Mouse (Mus musculus) embryonic facial prominence, embryonic 11.5 days (tissue): ENCODE data around the gene Prdm9. TPM values are rescaled to one million over a fixed set of nuclear protein-coding genes. Genes with fewer than 3 reads are reported as not detected.

Source experiments
- ATAC-seq: fragments of 200-750 bp; cut with Nextera tagmentation; replicated peaks from 2 replicates; pipeline ENCODE4 v1.8.0; 2017; ENCODE audit warnings: low read depth; ENCODE audit not compliant: insufficient number of reproducible peaks, low FRiP score, low TSS enrichment
- DNase-seq: peaks from one replicate; pipeline ENCODE4 v3.0.0-alpha.2; 2015; ENCODE audit warnings: low spot score
- H3K27ac ChIP-seq: fragments of 300-500 bp; sonication (generic); replicated peaks from 2 replicates; pipeline ENCODE4 v1.5.1; 2014; ENCODE audit warnings: mild to moderate bottlenecking, low read depth, low read length, control low read depth
- H3K27me3 ChIP-seq: fragments of 300-500 bp; sonication (generic); 2 replicates; pipeline ENCODE4 v1.6.1; 2014; ENCODE audit warnings: mild to moderate bottlenecking, low read length, moderate library complexity, mixed read lengths; ENCODE audit not compliant: control insufficient read depth, insufficient read depth
- H3K36me3 ChIP-seq: fragments of 300-500 bp; sonication (generic); replicated peaks from 2 replicates; pipeline ENCODE4 v1.6.1; 2014; ENCODE audit warnings: low read depth, mild to moderate bottlenecking, low read length, moderate library complexity, mixed read lengths; ENCODE audit not compliant: control insufficient read depth, insufficient read depth
- H3K4me1 ChIP-seq: fragments of 300-500 bp; sonication (generic); 2 replicates; pipeline ENCODE4 v1.6.1; 2014; ENCODE audit warnings: low read length, mixed read lengths; ENCODE audit not compliant: control insufficient read depth, insufficient read depth
- H3K4me2 ChIP-seq: fragments of 300-500 bp; sonication (generic); 2 replicates; pipeline ENCODE4 v1.6.1; 2014; ENCODE audit warnings: low read depth, mild to moderate bottlenecking, control low read depth, low read length, moderate library complexity
- H3K4me3 ChIP-seq: fragments of 300-500 bp; sonication (generic); 2 replicates; pipeline ENCODE4 v1.5.1; 2014; ENCODE audit warnings: low read depth, low read length, control low read depth
- H3K9ac ChIP-seq: fragments of 300-500 bp; sonication (generic); replicated peaks from 2 replicates; pipeline ENCODE4 v1.6.1; 2014; ENCODE audit warnings: mild to moderate bottlenecking, control low read depth, low read length
- H3K9me3 ChIP-seq: fragments of 300-500 bp; sonication (generic); replicated peaks from 2 replicates; pipeline ENCODE4 v1.6.1; 2016; ENCODE audit warnings: mild to moderate bottlenecking, low read length, inconsistent platforms, mixed read lengths; ENCODE audit not compliant: control insufficient read depth
- WGBS: fragments of 180-500 bp; shearing (Covaris S2); extraction: QIAGEN DNeasy Blood & Tissue Kit; methylation state at CpG from one replicate; pipeline ENCODE4 v1.1.7; 2014; 5-methylcytosine and 5-hydroxymethylcytosine counted together
- polyA plus RNA-seq: library from polyadenylated mRNA; unstranded; fragments of >200 nt; fragmentation: Nextera tagmentation; extraction: Ambion mirVana; gene quantifications from 2 replicates; pipeline ENCODE4 v1.2.1, GENCODE M21; 2014

Prdm9 gene
- polyA plus RNA-seq, 1 experiment from 2014 or later, result 0.94 TPM

GRCm38 (mm10) chr17:15498753-15499113 lies 65.4 kb downstream of the Prdm9 start:
- 38% methylated on average over 7 of the region's 7 CpGs for WGBS
- DNase-seq (no peak), ATAC-seq (no peak)
- Histone ChIP-seq H3K27me3 (no peaks in the 10 kb centered on the region), H3K27ac (no peak overlapping the region), H3K9me3 (no peaks in the 10 kb centered on the region), H3K4me1 (no peaks in the 10 kb centered on the region), H3K9ac (peak overlapping the region; percentile 14; the same call in 1 of the 2 replicates), H3K4me2 (peak overlapping the region; percentile 63), H3K4me3 (peak overlapping the region; percentile 83), H3K36me3 (no peaks in the 10 kb centered on the region; the same call in 1 of the 2 replicates)

GRCm38 (mm10) chr17:15497882-15498752 lies 66.0 kb downstream of the Prdm9 start:
- Histone ChIP-seq H3K9me3 (no peaks in the 10 kb centered on the region), H3K4me3 (peak overlapping the region; percentile 83), H3K27ac (peak overlapping the region; percentile 89), H3K4me2 (peak overlapping the region; percentile 63), H3K36me3 (no peaks in the 10 kb centered on the region), H3K4me1 (no peaks in the 10 kb centered on the region), H3K9ac (peak overlapping the region; percentile 89), H3K27me3 (no peaks in the 10 kb centered on the region)
- DNase-seq, result peak; percentile 96
- peak; percentile 94 for ATAC-seq
- under 1% methylated on average over 50 of the region's 50 CpGs for WGBS

Other genes with a start within 250 kb of the Prdm9 start
- 9.0 and 9.6 TPM in 2 replicates for gene Dll1, start 187.5 kb downstream of the Prdm9 start, polyA plus RNA-seq
- gene Fam120b, start 168.2 kb downstream of the Prdm9 start, polyA plus RNA-seq, result 30.2 and 30.6 TPM in 2 replicates
- gene Psmb1, start 64.6 kb downstream of the Prdm9 start, polyA plus RNA-seq, result 283 and 286 TPM in 2 replicates
- gene Tbp, start 64.5 kb downstream of the Prdm9 start, polyA plus RNA-seq, result 64.0 and 68.1 TPM in 2 replicates
- gene Pdcd2, start 37.1 kb downstream of the Prdm9 start, polyA plus RNA-seq, result 57.2 and 64.2 TPM in 2 replicates
- 43.9 and 51.1 TPM in 2 replicates for gene Chd1, start 140.6 kb upstream of the Prdm9 start, polyA plus RNA-seq